Mouse (Mus musculus): ENCODE data around the gene Tagap.

- TF ChIP-seq FOSL1 (IDR thresholded peaks at IDR 0.05; ENCODE audit: insufficient read depth, low read length, poor library complexity, severe bottlenecking) (no peak), CEBPB (IDR thresholded peaks at IDR 0.05; ENCODE audit: low read depth) (no peak), CTCF (IDR thresholded peaks at IDR 0.05; ENCODE audit: control insufficient read depth, insufficient read depth, insufficient read length) (no peak), USF1 (IDR thresholded peaks at IDR 0.05; ENCODE audit: low read depth) (no peak), MAX (IDR thresholded peaks at IDR 0.05) (no peak), MYOD1 (IDR thresholded peaks at IDR 0.05; ENCODE audit: control insufficient read depth, insufficient read length, low read depth) (no peak)
These were observed 28.0 kb upstream of the Tagap start for GRCm38 (mm10) chr17:7897756-7898155.

Data from C2C12 (cell line).